Mouse (Mus musculus): ENCODE measurements around the gene Mdm2. TPM values are rescaled to one million over a fixed set of nuclear protein-coding genes. Genes with fewer than 3 reads are reported as not detected.

Gene Mdm2
- polyA plus RNA-seq, 1 experiment from 2014 or later: 50.2 TPM

GRCm38 (mm10) chr10:117732184-117732583 lies 21.6 kb upstream of the Mdm2 start:
- Histone ChIP-seq H3K4me1 (ENCODE audit: control insufficient read depth, insufficient read depth, low read length) (no peaks in the 10 kb centered on the region), H3K27me3 (ENCODE audit: control insufficient read depth, insufficient read depth, low read length) (no peaks in the 10 kb centered on the region), H3K9me3 (ENCODE audit: control insufficient read depth, low read depth, low read length) (no peaks in the 10 kb centered on the region), H3K4me2 (replicated peaks; ENCODE audit: low read depth, low read length) (no peak overlapping the region), H3K27ac (ENCODE audit: low read length) (no peak overlapping the region), H3K4me3 (ENCODE audit: low read depth, low read length) (no peak overlapping the region), H3K36me3 (ENCODE audit: control insufficient read depth, insufficient read depth, low read length) (no peaks in the 10 kb centered on the region; the same call in 1 of the 2 replicates), H3K9ac (replicated peaks; ENCODE audit: low read depth, low read length) (no peak overlapping the region)
- 64% methylated on average over 5 of the region's 5 CpGs for WGBS
- peak; percentile 23; the same call in 1 of the 2 replicates for ATAC-seq (ENCODE audit: insufficient number of reproducible peaks, insufficient read depth, low FRiP score, low read depth)

- Histone ChIP-seq H3K36me3 (ENCODE audit: control insufficient read depth, insufficient read depth, low read length) (no peaks in the 10 kb centered on the region), H3K9ac (replicated peaks; ENCODE audit: low read depth, low read length) (no peak overlapping the region), H3K27me3 (ENCODE audit: control insufficient read depth, insufficient read depth, low read length) (no peaks in the 10 kb centered on the region), H3K27ac (ENCODE audit: low read length) (no peak overlapping the region), H3K9me3 (ENCODE audit: control insufficient read depth, low read depth, low read length) (no peaks in the 10 kb centered on the region), H3K4me3 (ENCODE audit: low read depth, low read length) (no peak overlapping the region), H3K4me1 (ENCODE audit: control insufficient read depth, insufficient read depth, low read length) (no peaks in the 10 kb centered on the region), H3K4me2 (replicated peaks; ENCODE audit: low read depth, low read length) (no peak overlapping the region)
- peak; percentile 46; the same call in 1 of the 2 replicates for ATAC-seq (ENCODE audit: insufficient number of reproducible peaks, insufficient read depth, low FRiP score, low read depth)
- 53% methylated on average over 14 of the region's 15 CpGs for WGBS
Observed at GRCm38 (mm10) chr10:117731244-117732101, 20.9 kb upstream of the Mdm2 start.

GRCm38 (mm10) chr10:117730637-117731203 lies 20.2 kb upstream of the Mdm2 start:
- 93% methylated on average over 12 of the region's 12 CpGs for WGBS
- H3K36me3 ChIP-seq (ENCODE audit: control insufficient read depth, insufficient read depth, low read length): no peaks in the 10 kb centered on the region

GRCm38 (mm10) chr10:117730140-117730539 lies 19.6 kb upstream of the Mdm2 start:
- no peak for ATAC-seq (ENCODE audit: insufficient number of reproducible peaks, insufficient read depth, low FRiP score, low read depth)
- no peaks in the 10 kb centered on the region for H3K9me3 ChIP-seq (ENCODE audit: control insufficient read depth, low read depth, low read length)
- H3K27ac ChIP-seq (ENCODE audit: low read length): no peak overlapping the region
- no peak overlapping the region for H3K9ac ChIP-seq (replicated peaks; ENCODE audit: low read depth, low read length)
- H3K4me3 ChIP-seq (ENCODE audit: low read depth, low read length): no peak overlapping the region
- no peaks in the 10 kb centered on the region for H3K27me3 ChIP-seq (ENCODE audit: control insufficient read depth, insufficient read depth, low read length)
- no peak overlapping the region for H3K4me2 ChIP-seq (replicated peaks; ENCODE audit: low read depth, low read length)
- H3K36me3 ChIP-seq (ENCODE audit: control insufficient read depth, insufficient read depth, low read length): no peaks in the 10 kb centered on the region
- H3K4me1 ChIP-seq (ENCODE audit: control insufficient read depth, insufficient read depth, low read length): no peaks in the 10 kb centered on the region
- 92% methylated on average over 7 of the region's 7 CpGs for WGBS

More at GRCm38 (mm10) chr10:117730637-117731203, 20.2 kb upstream of the Mdm2 start:
- Histone ChIP-seq H3K4me3 (ENCODE audit: low read depth, low read length) (no peak overlapping the region), H3K4me2 (replicated peaks; ENCODE audit: low read depth, low read length) (no peak overlapping the region), H3K9ac (replicated peaks; ENCODE audit: low read depth, low read length) (no peak overlapping the region), H3K27ac (ENCODE audit: low read length) (no peak overlapping the region), H3K27me3 (ENCODE audit: control insufficient read depth, insufficient read depth, low read length) (no peaks in the 10 kb centered on the region), H3K9me3 (ENCODE audit: control insufficient read depth, low read depth, low read length) (no peaks in the 10 kb centered on the region), H3K4me1 (ENCODE audit: control insufficient read depth, insufficient read depth, low read length) (no peaks in the 10 kb centered on the region)
- ATAC-seq (ENCODE audit: insufficient number of reproducible peaks, insufficient read depth, low FRiP score, low read depth): no peak

GRCm38 (mm10) chr10:117729139-117729814 lies 18.7 kb upstream of the Mdm2 start:
- Histone ChIP-seq H3K9me3 (ENCODE audit: control insufficient read depth, low read depth, low read length) (no peaks in the 10 kb centered on the region), H3K4me2 (replicated peaks; ENCODE audit: low read depth, low read length) (no peak overlapping the region), H3K27me3 (ENCODE audit: control insufficient read depth, insufficient read depth, low read length) (no peaks in the 10 kb centered on the region), H3K9ac (replicated peaks; ENCODE audit: low read depth, low read length) (no peak overlapping the region), H3K4me1 (ENCODE audit: control insufficient read depth, insufficient read depth, low read length) (no peaks in the 10 kb centered on the region), H3K4me3 (ENCODE audit: low read depth, low read length) (no peak overlapping the region), H3K36me3 (ENCODE audit: control insufficient read depth, insufficient read depth, low read length) (no peaks in the 10 kb centered on the region), H3K27ac (ENCODE audit: low read length) (no peak overlapping the region)
- peak; percentile 38; the same call in 1 of the 2 replicates for ATAC-seq (ENCODE audit: insufficient number of reproducible peaks, insufficient read depth, low FRiP score, low read depth)
- 57% methylated on average over 11 of the region's 11 CpGs for WGBS

GRCm38 (mm10) chr10:117728574-117728973 lies 18.0 kb upstream of the Mdm2 start:
- H3K36me3 ChIP-seq (ENCODE audit: control insufficient read depth, insufficient read depth, low read length): no peaks in the 10 kb centered on the region
- no peaks in the 10 kb centered on the region for H3K9me3 ChIP-seq (ENCODE audit: control insufficient read depth, low read depth, low read length)
- no peaks in the 10 kb centered on the region for H3K4me1 ChIP-seq (ENCODE audit: control insufficient read depth, insufficient read depth, low read length)
- 85% methylated on average over 5 of the region's 5 CpGs for WGBS
- H3K27ac ChIP-seq (ENCODE audit: low read length): no peak overlapping the region
- H3K4me2 ChIP-seq (replicated peaks; ENCODE audit: low read depth, low read length): no peak overlapping the region
- no peak overlapping the region for H3K4me3 ChIP-seq (ENCODE audit: low read depth, low read length)
- no peaks in the 10 kb centered on the region for H3K27me3 ChIP-seq (ENCODE audit: control insufficient read depth, insufficient read depth, low read length)
- no peak for ATAC-seq (ENCODE audit: insufficient number of reproducible peaks, insufficient read depth, low FRiP score, low read depth)
- H3K9ac ChIP-seq (replicated peaks; ENCODE audit: low read depth, low read length): no peak overlapping the region

- Histone ChIP-seq H3K4me3 (ENCODE audit: low read depth, low read length) (no peak overlapping the region), H3K36me3 (ENCODE audit: control insufficient read depth, insufficient read depth, low read length) (no peaks in the 10 kb centered on the region), H3K4me2 (replicated peaks; ENCODE audit: low read depth, low read length) (no peak overlapping the region), H3K9ac (replicated peaks; ENCODE audit: low read depth, low read length) (no peak overlapping the region), H3K9me3 (ENCODE audit: control insufficient read depth, low read depth, low read length) (no peaks in the 10 kb centered on the region), H3K4me1 (ENCODE audit: control insufficient read depth, insufficient read depth, low read length) (no peaks in the 10 kb centered on the region), H3K27me3 (ENCODE audit: control insufficient read depth, insufficient read depth, low read length) (no peaks in the 10 kb centered on the region), H3K27ac (ENCODE audit: low read length) (no peak overlapping the region)
- ATAC-seq (ENCODE audit: insufficient number of reproducible peaks, insufficient read depth, low FRiP score, low read depth): no peak
- WGBS: 76% methylated on average over 9 of the region's 9 CpGs
Observed at GRCm38 (mm10) chr10:117727518-117728110, 17.1 kb upstream of the Mdm2 start.

GRCm38 (mm10) chr10:117726888-117727385 lies 16.4 kb upstream of the Mdm2 start:
- Histone ChIP-seq H3K9ac (replicated peaks; ENCODE audit: low read depth, low read length) (no peak overlapping the region), H3K27me3 (ENCODE audit: control insufficient read depth, insufficient read depth, low read length) (no peaks in the 10 kb centered on the region), H3K9me3 (ENCODE audit: control insufficient read depth, low read depth, low read length) (no peaks in the 10 kb centered on the region), H3K4me1 (ENCODE audit: control insufficient read depth, insufficient read depth, low read length) (no peaks in the 10 kb centered on the region), H3K4me2 (replicated peaks; ENCODE audit: low read depth, low read length) (no peak overlapping the region), H3K36me3 (ENCODE audit: control insufficient read depth, insufficient read depth, low read length) (no peaks in the 10 kb centered on the region), H3K4me3 (ENCODE audit: low read depth, low read length) (no peak overlapping the region), H3K27ac (ENCODE audit: low read length) (no peak overlapping the region)
- 93% methylated on average over 4 of the region's 4 CpGs for WGBS
- ATAC-seq (ENCODE audit: insufficient number of reproducible peaks, insufficient read depth, low FRiP score, low read depth): no peak
